ENCODE assay signal across 14 mouse cellular contexts in the genomic region with DNA sequence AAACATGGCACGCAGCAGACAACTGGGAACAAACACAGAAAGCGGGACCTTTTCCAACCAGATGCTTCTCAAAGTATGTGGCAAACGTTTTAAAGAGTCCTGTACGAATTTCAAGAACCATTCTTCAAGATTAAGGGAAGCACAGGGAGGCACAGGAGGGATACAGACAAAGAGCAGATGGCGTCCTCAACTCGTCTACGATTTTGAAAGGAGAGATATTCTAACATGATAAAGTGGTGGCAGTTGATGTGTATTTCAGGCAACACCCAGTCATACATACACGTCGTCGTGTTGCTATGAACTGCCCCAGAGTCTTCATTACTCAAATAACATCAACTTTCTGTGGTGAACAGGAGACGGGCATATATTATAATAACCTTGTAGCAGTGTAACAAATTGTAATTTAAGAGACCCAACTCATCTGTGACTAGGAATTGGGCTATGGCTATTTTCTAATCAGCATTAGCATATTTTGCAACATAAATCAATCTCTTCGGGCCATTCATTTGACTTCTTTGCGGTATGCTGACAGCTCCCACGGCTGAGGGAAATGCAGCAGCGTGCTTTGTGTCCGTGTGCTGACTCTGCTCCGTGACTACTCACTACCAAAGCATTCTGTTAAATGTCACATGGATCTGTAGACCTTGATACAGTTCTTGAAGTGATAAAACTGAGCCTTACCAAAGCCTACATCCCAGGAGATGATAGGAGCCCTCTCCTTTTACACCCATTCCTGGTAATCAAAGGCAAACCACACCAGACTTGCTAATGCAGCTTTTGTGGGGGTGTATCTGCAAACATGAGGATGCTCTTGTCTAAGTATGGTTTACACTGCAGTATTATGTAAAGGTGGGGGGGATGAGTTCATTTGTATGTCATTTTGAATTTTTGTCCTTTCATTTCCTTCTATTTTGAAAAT.
DNase-seq lines count a peak whose midpoint lies in the region; ATAC-seq and TF ChIP-seq lines count a peak whose summit lies in the region.
"Had no signal": no experiment of that assay in that cellular context is flagged by ENCODE, and none has a peak within 500 bp of the region (broad histone marks: within the 10 kb centered on the region; RNA-seq: fewer than 3 reads in every experiment).

No protein-coding gene starts in this region.

- TF ChIP-seq CTCF in layer of hippocampus, adult 2 months (conservative IDR thresholded peaks at IDR 0.05): no peak

- ATAC-seq in forebrain, embryonic 13.5 days: peak; percentile 48; the same call in 1 of the 2 replicates
- ATAC-seq in forebrain, embryonic 11.5 days (replicated peaks; ENCODE audit: low FRiP score): no peak
- peak; percentile 71 for ATAC-seq in forebrain, embryonic 16.5 days
- ATAC-seq: activated CD4-positive, CD25-positive, alpha-beta regulatory T cell, adult 4 months; intestine, embryonic 16.5 days had no signal

- no peaks in the 10 kb centered on the region for H3K27me3 ChIP-seq in forebrain, embryonic 13.5 days
- no peaks in the 10 kb centered on the region for H3K27me3 ChIP-seq in forebrain, embryonic 11.5 days (ENCODE audit: control insufficient read depth, insufficient read depth, low read length)
- no peaks in the 10 kb centered on the region for H3K27me3 ChIP-seq in forebrain, embryonic 16.5 days (replicated peaks; ENCODE audit: control insufficient read depth, insufficient read depth, low read length)

- H3K9ac ChIP-seq in forebrain, embryonic 13.5 days: no peak overlapping the region
- no peak overlapping the region for H3K9ac ChIP-seq in forebrain, embryonic 11.5 days (ENCODE audit: low read length)
- no peak overlapping the region for H3K9ac ChIP-seq in forebrain, embryonic 16.5 days (replicated peaks; ENCODE audit: low read depth, low read length)

- no peaks in the 10 kb centered on the region for H3K9me3 ChIP-seq in forebrain, embryonic 13.5 days (replicated peaks)
- no peaks in the 10 kb centered on the region for H3K9me3 ChIP-seq in forebrain, embryonic 11.5 days (ENCODE audit: control insufficient read depth, low read length)
- H3K9me3 ChIP-seq in forebrain, embryonic 16.5 days (ENCODE audit: control insufficient read depth, low read length): no peaks in the 10 kb centered on the region
- H3K9me3 ChIP-seq: limb, embryonic 10.5 days had no signal

- H3K4me2 ChIP-seq in forebrain, embryonic 13.5 days: no peak overlapping the region
- no peak overlapping the region for H3K4me2 ChIP-seq in forebrain, embryonic 11.5 days (ENCODE audit: low read depth, low read length, severe bottlenecking)
- H3K4me2 ChIP-seq in forebrain, embryonic 16.5 days (ENCODE audit: low read length): no peak overlapping the region

- H3K27ac ChIP-seq in forebrain, embryonic 13.5 days: no peak overlapping the region
- no peak overlapping the region for H3K27ac ChIP-seq in forebrain, embryonic 11.5 days (ENCODE audit: low read depth, low read length)
- H3K27ac ChIP-seq in layer of hippocampus, adult 2 months: peak overlapping the region; percentile 72
- H3K27ac ChIP-seq in forebrain, embryonic 16.5 days (ENCODE audit: low read length): peak overlapping the region; percentile 57
- H3K27ac ChIP-seq: limb, embryonic 10.5 days had no signal

- WGBS in forebrain, embryonic 13.5 days: 81% methylated on average over 17 of the region's 17 CpGs
- WGBS in forebrain, embryonic 11.5 days: 89% methylated on average over 17 of the region's 17 CpGs
- WGBS in forebrain, embryonic 16.5 days: 64% methylated on average over 17 of the region's 17 CpGs

- no peak overlapping the region for H3K4me3 ChIP-seq in forebrain, embryonic 13.5 days
- H3K4me3 ChIP-seq in forebrain, embryonic 11.5 days (ENCODE audit: low read depth, low read length): no peak overlapping the region
- no peak overlapping the region for H3K4me3 ChIP-seq in layer of hippocampus, adult 2 months
- H3K4me3 ChIP-seq in forebrain, embryonic 16.5 days (replicated peaks; ENCODE audit: low read length): no peak overlapping the region
- H3K4me3 ChIP-seq: limb, embryonic 10.5 days had no signal

- H3K36me3 ChIP-seq in forebrain, embryonic 13.5 days (ENCODE audit: poor library complexity, severe bottlenecking): no peaks in the 10 kb centered on the region
- H3K36me3 ChIP-seq in forebrain, embryonic 11.5 days (ENCODE audit: control insufficient read depth, insufficient read depth, low read length): no peaks in the 10 kb centered on the region
- H3K36me3 ChIP-seq in forebrain, embryonic 16.5 days (ENCODE audit: control insufficient read depth, insufficient read depth): no peaks in the 10 kb centered on the region
- H3K36me3 ChIP-seq: limb, embryonic 10.5 days had no signal

- H3K4me1 ChIP-seq in forebrain, embryonic 13.5 days: no peaks in the 10 kb centered on the region
- H3K4me1 ChIP-seq in forebrain, embryonic 11.5 days (replicated peaks; ENCODE audit: control insufficient read depth, insufficient read depth, low read length): no peaks in the 10 kb centered on the region
- H3K4me1 ChIP-seq in forebrain, embryonic 16.5 days (replicated peaks; ENCODE audit: control insufficient read depth, insufficient read depth, low read length): peaks cover 4% of the 10 kb centered on the region; the same call in 1 of the 2 replicates
- H3K4me1 ChIP-seq: limb, embryonic 10.5 days had no signal

- no peak for DNase-seq in forebrain, embryonic 11.5 days (ENCODE audit: low spot score)
- peak; percentile 22 to 29 for DNase-seq in layer of hippocampus, adult 2 months (ENCODE audit: low spot score in 2 of 2)
- DNase-seq in layer of hippocampus, adult 9-10 months (ENCODE audit: low spot score): no peak
- DNase-seq in mesoderm, embryonic 11.5 days (ENCODE audit: low read depth, low spot score): peak; percentile 26
- DNase-seq in cerebellum, adult 11 months: no peak
- no peak for DNase-seq in cerebellum, adult 18-20 months
- DNase-seq: cerebellum, adult 11-12 months; kidney, postnatal 36 days; thymus, postnatal 36 days had no signal

Comparison
In these comparisons a context has a peak if more than half of its experiments do, and no peak if none do; other contexts are left out.
1. H3K27ac ChIP-seq: peak in layer of hippocampus, adult 2 months (single experiment) and forebrain, embryonic 16.5 days (single experiment); none in forebrain, embryonic 13.5 days (single experiment) and forebrain, embryonic 11.5 days (single experiment).
2. DNase-seq: peak in layer of hippocampus, adult 2 months (2 of 2) and mesoderm, embryonic 11.5 days (single experiment); none in forebrain, embryonic 11.5 days (single experiment), layer of hippocampus, adult 9-10 months (single experiment), cerebellum, adult 11 months (single experiment) and cerebellum, adult 18-20 months (0 of 2).